Mouse (Mus musculus): Measurements from ENCODE around the gene 6430628N08Rik. TPM values are rescaled to one million over a fixed set of nuclear protein-coding genes. Genes with fewer than 3 reads are reported as not detected.
A peak's percentile ranks its signal among the peaks of the same experiment; 100 is the strongest.

The 6430628N08Rik gene
- total RNA-seq, 2 experiments from 2014 or later, result 0.49 TPM; not detected in 1

- DNase-seq (ENCODE audit: extremely low spot score in 1 of 2, low spot score in 2 of 2), result no peak
- intact Hi-C loops (cut with DNase I), result loop anchor here (5.0 kb wide), 1 partner anchor 1034 kb away; no protein-coding TSS in a partner anchor
Measured at GRCm38 (mm10) chr4:115935835-115936581, 45.5 kb downstream of the 6430628N08Rik start.

- DNase-seq (ENCODE audit: extremely low spot score in 1 of 2, low spot score in 2 of 2), result no peak
- intact Hi-C loops (cut with DNase I), result loop anchor here (5.0 kb wide), 1 partner anchor 1034 kb away; no protein-coding TSS in a partner anchor
Measured at GRCm38 (mm10) chr4:115936646-115937045, 46.2 kb downstream of the 6430628N08Rik start.

GRCm38 (mm10) chr4:115937061-115937976, 46.9 kb downstream of the 6430628N08Rik start:
- DNase-seq (ENCODE audit: extremely low spot score in 1 of 2, low spot score in 2 of 2), result no peak
- intact Hi-C loops (cut with DNase I), result loop anchor here (5.0 kb wide), 1 partner anchor 1035 kb away; no protein-coding TSS in a partner anchor

- intact Hi-C loops (cut with DNase I), result loop anchor here (5.0 kb wide), 1 partner anchor 1036 kb away; no protein-coding TSS in a partner anchor
Measured at GRCm38 (mm10) chr4:115938276-115939160, 48.1 kb downstream of the 6430628N08Rik start.

GRCm38 (mm10) chr4:115939295-115940102, 49.0 kb downstream of the 6430628N08Rik start, which contains the start of gene Dmbx1:
Dmbx1 (minus strand) TSS chr4:115939926.
- intact Hi-C loops (cut with DNase I), result loop anchor here (5.0 kb wide), 1 partner anchor 1037 kb away; no protein-coding TSS in a partner anchor
- no peak for DNase-seq (ENCODE audit: extremely low spot score in 1 of 2, low spot score in 2 of 2)

More at GRCm38 (mm10) chr4:115938276-115939160, 48.1 kb downstream of the 6430628N08Rik start:
- DNase-seq (ENCODE audit: extremely low spot score in 1 of 2, low spot score in 2 of 2), result peak in 1 of 2 experiments; percentile 12

- no peak for DNase-seq (ENCODE audit: extremely low spot score in 1 of 2, low spot score in 2 of 2)
- intact Hi-C loops (cut with DNase I), result no loop called here
Measured at GRCm38 (mm10) chr4:115940681-115941080, 50.2 kb downstream of the 6430628N08Rik start.

- intact Hi-C loops (cut with DNase I), result no loop called here
- no peak for DNase-seq (ENCODE audit: extremely low spot score in 1 of 2, low spot score in 2 of 2)
Measured at GRCm38 (mm10) chr4:115941242-115941820, 50.9 kb downstream of the 6430628N08Rik start.

GRCm38 (mm10) chr4:115943669-115944314, 53.3 kb downstream of the 6430628N08Rik start:
- intact Hi-C loops (cut with DNase I), result no loop called here
- DNase-seq (ENCODE audit: extremely low spot score in 1 of 2, low spot score in 2 of 2), result no peak

Other genes with a start within 250 kb of the 6430628N08Rik start
- 1 to 10 TPM; 2.7 to 2.9 TPM for gene Cyp4b1, start 242.9 kb upstream of the 6430628N08Rik start, total RNA-seq (2021)
- 10 to 100 TPM; 28.8 to 31.6 TPM for gene Efcab14, start 152.9 kb upstream of the 6430628N08Rik start, total RNA-seq (2021)
- gene Tex38, start 109.6 kb upstream of the 6430628N08Rik start, total RNA-seq (2021), result not detected
- 10 to 100 TPM; 27.0 to 29.1 TPM for gene Atpaf1, start 105.9 kb upstream of the 6430628N08Rik start, total RNA-seq (2021)
- 1 to 10 TPM; 3.8 to 5.8 TPM for gene Mob3c, start 62.6 kb upstream of the 6430628N08Rik start, total RNA-seq (2021)
- 10 to 100 TPM; 42.9 to 44.9 TPM for gene Mknk1, start 51.5 kb upstream of the 6430628N08Rik start, total RNA-seq (2021)
- under 1 TPM; 0.16 to 0.64 TPM for gene Kncn, start 6.3 kb upstream of the 6430628N08Rik start, total RNA-seq (2021)
- gene Dmbx1, start 49.3 kb downstream of the 6430628N08Rik start, total RNA-seq (2021), result under 1 TPM; 0.21 to 0.22 TPM
- 10 to 100 TPM; 70.6 to 70.8 TPM for gene Faah, start 127.3 kb downstream of the 6430628N08Rik start, total RNA-seq (2021)
- gene Nsun4, start 163.2 kb downstream of the 6430628N08Rik start, total RNA-seq (2021), result 1 to 10 TPM; 6.8 to 7.3 TPM
- gene Uqcrh, start 184.4 kb downstream of the 6430628N08Rik start, total RNA-seq (2021), result 100 to 1,000 TPM; 411 to 421 TPM
- 10 to 100 TPM; 52.3 to 54.0 TPM for gene Lrrc41, start 184.6 kb downstream of the 6430628N08Rik start, total RNA-seq (2021)
- gene Rad54l, start 233.0 kb downstream of the 6430628N08Rik start, total RNA-seq (2021), result 1 to 10 TPM; 1.1 to 1.3 TPM
- 10 to 100 TPM; 79.3 to 82.9 TPM for gene Pomgnt1, start 233.2 kb downstream of the 6430628N08Rik start, total RNA-seq (2021)